Mouse (Mus musculus): ENCODE data around the gene Psma2. TPM values are rescaled to one million over a fixed set of nuclear protein-coding genes. Genes with fewer than 3 reads are reported as not detected.

The Psma2 gene
- polyA plus RNA-seq, 1 experiment: 131 TPM

DNA sequence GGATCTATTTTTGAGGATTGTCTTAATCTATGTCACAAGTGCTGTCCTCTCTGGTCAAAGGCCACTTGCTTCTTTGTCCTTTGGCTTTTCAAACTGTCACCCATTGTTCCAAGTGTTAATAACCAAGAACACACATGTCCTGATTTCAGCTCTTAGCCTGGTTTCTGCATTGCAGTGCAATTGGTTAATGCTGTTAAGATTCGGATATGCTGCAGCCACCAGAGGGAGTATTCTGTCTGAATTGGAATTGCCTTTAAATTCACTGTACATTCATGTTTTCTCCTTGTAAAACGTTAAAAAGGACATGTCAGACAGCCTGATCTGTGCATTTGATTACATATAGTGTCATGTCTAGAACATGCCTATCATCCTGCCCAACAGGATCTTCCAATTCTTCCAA, 57.3 kb downstream of the Psma2 start:
- no peak overlapping the region for H3K27ac ChIP-seq (ENCODE audit: insufficient read depth, low read length)
- H3K36me3 ChIP-seq (ENCODE audit: control insufficient read depth, insufficient read depth, low read length, poor library complexity, severe bottlenecking): no peaks in the 10 kb centered on the region
- H3K9me3 ChIP-seq (replicated peaks; ENCODE audit: control insufficient read depth, insufficient read depth, low read length, poor library complexity, severe bottlenecking): no peaks in the 10 kb centered on the region
- no peak for TF ChIP-seq POLR2A (IDR thresholded peaks at IDR 0.05; ENCODE audit: insufficient read depth, low read length)
- no peak for TF ChIP-seq CTCF (IDR thresholded peaks at IDR 0.05; ENCODE audit: low read depth, low read length)
- no peak for TF ChIP-seq EP300 (IDR thresholded peaks at IDR 0.05; ENCODE audit: insufficient read depth, low read depth, low read length)
- H3K9ac ChIP-seq (ENCODE audit: low read depth, poor library complexity, severe bottlenecking): no peak overlapping the region
- H3K4me3 ChIP-seq (ENCODE audit: low read depth, low read length): no peak overlapping the region
- H3K4me1 ChIP-seq (ENCODE audit: control insufficient read depth, insufficient read depth, low read length): no peaks in the 10 kb centered on the region
- no peaks in the 10 kb centered on the region for H3K27me3 ChIP-seq (ENCODE audit: control insufficient read depth, insufficient read depth, low read length, poor library complexity, severe bottlenecking)

GRCm38 (mm10) chr13:14688955-14689354, 75.9 kb downstream of the Psma2 start:
- TF ChIP-seq POLR2A (IDR thresholded peaks at IDR 0.05; ENCODE audit: insufficient read depth, low read length) (no peak), CTCF (IDR thresholded peaks at IDR 0.05; ENCODE audit: low read depth, low read length) (no peak)
- no peak overlapping the region for H3K9ac ChIP-seq (ENCODE audit: low read depth, poor library complexity, severe bottlenecking)
- no peaks in the 10 kb centered on the region for H3K27me3 ChIP-seq (ENCODE audit: control insufficient read depth, insufficient read depth, low read length, poor library complexity, severe bottlenecking)
- H3K36me3 ChIP-seq (ENCODE audit: control insufficient read depth, insufficient read depth, low read length, poor library complexity, severe bottlenecking): no peaks in the 10 kb centered on the region
- no peak overlapping the region for H3K27ac ChIP-seq (ENCODE audit: insufficient read depth, low read length)
- no peaks in the 10 kb centered on the region for H3K4me1 ChIP-seq (ENCODE audit: control insufficient read depth, insufficient read depth, low read length)
- no peaks in the 10 kb centered on the region for H3K9me3 ChIP-seq (replicated peaks; ENCODE audit: control insufficient read depth, insufficient read depth, low read length, poor library complexity, severe bottlenecking)
- no peak overlapping the region for H3K4me3 ChIP-seq (ENCODE audit: low read depth, low read length)

DNA sequence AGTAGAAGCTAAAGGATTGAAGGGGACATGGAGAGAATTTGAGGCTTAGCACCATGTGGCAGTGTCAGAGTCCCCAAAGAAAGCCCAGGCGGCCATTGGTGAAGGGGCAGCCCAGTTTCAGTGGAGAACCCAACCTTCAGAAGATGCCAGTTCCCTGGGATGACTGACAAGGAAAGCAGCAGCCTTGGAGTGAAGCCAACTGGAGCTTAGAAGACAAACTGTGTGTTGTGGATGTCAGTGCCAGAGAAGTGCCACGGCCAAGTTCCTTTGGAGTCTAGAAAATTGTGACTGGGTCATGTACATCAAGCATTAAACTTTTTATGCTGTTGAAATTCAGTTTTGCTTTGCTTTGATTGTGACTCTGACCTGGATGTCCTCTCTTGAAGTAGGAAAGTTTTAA, 103.8 kb downstream of the Psma2 start:
- Histone ChIP-seq H3K27ac (ENCODE audit: insufficient read depth, low read length) (no peak overlapping the region), H3K9ac (ENCODE audit: low read depth, poor library complexity, severe bottlenecking) (no peak overlapping the region), H3K36me3 (ENCODE audit: control insufficient read depth, insufficient read depth, low read length, poor library complexity, severe bottlenecking) (no peaks in the 10 kb centered on the region), H3K4me1 (ENCODE audit: control insufficient read depth, insufficient read depth, low read length) (no peaks in the 10 kb centered on the region), H3K27me3 (ENCODE audit: control insufficient read depth, insufficient read depth, low read length, poor library complexity, severe bottlenecking) (no peaks in the 10 kb centered on the region), H3K9me3 (replicated peaks; ENCODE audit: control insufficient read depth, insufficient read depth, low read length, poor library complexity, severe bottlenecking) (no peaks in the 10 kb centered on the region), H3K4me3 (ENCODE audit: low read depth, low read length) (no peak overlapping the region)
- no peak for TF ChIP-seq EP300 (IDR thresholded peaks at IDR 0.05; ENCODE audit: insufficient read depth, low read depth, low read length)
- TF ChIP-seq CTCF (IDR thresholded peaks at IDR 0.05; ENCODE audit: low read depth, low read length): no peak
- no peak for TF ChIP-seq POLR2A (IDR thresholded peaks at IDR 0.05; ENCODE audit: insufficient read depth, low read length)

- Histone ChIP-seq H3K4me3 (ENCODE audit: low read depth, low read length) (no peak overlapping the region), H3K9me3 (replicated peaks; ENCODE audit: control insufficient read depth, insufficient read depth, low read length, poor library complexity, severe bottlenecking) (no peaks in the 10 kb centered on the region), H3K4me1 (ENCODE audit: control insufficient read depth, insufficient read depth, low read length) (no peaks in the 10 kb centered on the region), H3K36me3 (ENCODE audit: control insufficient read depth, insufficient read depth, low read length, poor library complexity, severe bottlenecking) (no peaks in the 10 kb centered on the region), H3K27me3 (ENCODE audit: control insufficient read depth, insufficient read depth, low read length, poor library complexity, severe bottlenecking) (no peaks in the 10 kb centered on the region), H3K9ac (ENCODE audit: low read depth, poor library complexity, severe bottlenecking) (no peak overlapping the region), H3K27ac (ENCODE audit: insufficient read depth, low read length) (no peak overlapping the region)
- TF ChIP-seq EP300 (IDR thresholded peaks at IDR 0.05; ENCODE audit: insufficient read depth, low read depth, low read length): no peak
- no peak for TF ChIP-seq POLR2A (IDR thresholded peaks at IDR 0.05; ENCODE audit: insufficient read depth, low read length)
- TF ChIP-seq CTCF (IDR thresholded peaks at IDR 0.05; ENCODE audit: low read depth, low read length): no peak
Measured at GRCm38 (mm10) chr13:14717755-14718154, 104.7 kb downstream of the Psma2 start.

Other genes with a start within 250 kb of the Psma2 start
- gene Hecw1, start 90.0 kb upstream of the Psma2 start, polyA plus RNA-seq (2011; ENCODE audit: insufficient read depth, insufficient read length, low read depth, missing spikeins): 0.70 TPM in 1 of 2 replicates, not detected in the other
- 51.4 and 59.9 TPM in 2 replicates for gene Mrpl32, start 75 bp upstream of the Psma2 start, polyA plus RNA-seq (2011; ENCODE audit: insufficient read depth, insufficient read length, low read depth, missing spikeins)
- gene AW209491, start 16.9 kb downstream of the Psma2 start, polyA plus RNA-seq (2011; ENCODE audit: insufficient read depth, insufficient read length, low read depth, missing spikeins): 19.5 and 25.2 TPM in 2 replicates